Comparison of ENCODE assay signal across 17 mouse cellular contexts in the genomic region with DNA sequence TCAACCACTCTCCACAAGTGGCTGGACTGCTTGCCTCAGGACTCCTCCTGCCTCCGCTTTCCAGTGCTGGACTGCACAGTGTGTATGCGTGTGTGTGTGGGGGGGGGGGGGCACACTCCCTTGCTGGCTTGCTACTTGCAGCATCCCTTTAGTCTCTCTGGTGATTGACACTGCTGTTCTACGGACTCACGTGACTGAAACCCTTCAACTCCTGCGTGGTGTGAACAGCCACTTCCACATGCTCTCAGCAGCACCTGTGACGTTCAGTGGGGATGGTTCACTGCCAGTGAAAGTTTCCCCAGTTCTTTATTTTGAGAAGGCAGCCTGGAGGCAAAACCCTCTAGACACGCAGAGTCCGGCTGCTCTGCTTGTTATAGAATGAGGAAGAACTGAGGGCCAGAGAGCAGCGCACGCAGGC. TPM values are rescaled to one million over a fixed set of nuclear protein-coding genes. Genes with fewer than 3 reads are reported as not detected.
DNase-seq lines count a peak whose midpoint lies in the region; ATAC-seq and TF ChIP-seq lines count a peak whose summit lies in the region.
"Had no signal": no experiment of that assay in that cellular context is flagged by ENCODE, and none has a peak within 500 bp of the region (broad histone marks: within the 10 kb centered on the region; RNA-seq: fewer than 3 reads in every experiment).

No protein-coding gene starts in this region.

- no peaks in the 10 kb centered on the region for H3K36me3 ChIP-seq in liver, embryonic 11.5 days (ENCODE audit: control insufficient read depth, insufficient read depth, low read length)
- peaks cover 15 to 40% of the 10 kb centered on the region in 2 experiments for H3K36me3 ChIP-seq in CH12.LX (replicated peaks in 1 of 2; ENCODE audit: control insufficient read depth in 1 of 2, insufficient read depth in 1 of 2, low read length in 1 of 2)
- H3K36me3 ChIP-seq: limb, embryonic 15.5 days had no signal

- DNase-seq in frontal cortex, adult 2 months (ENCODE audit: extremely low spot score in 1 of 2, low spot score in 1 of 2) = no peak
- no peak for DNase-seq in liver, embryonic 11.5 days (ENCODE audit: low spot score)
- DNase-seq in liver (no peak), CH12.LX (ENCODE audit: extremely low read depth) (peak; percentile 89)
- no peak for DNase-seq in cerebellum, adult 9-10 months
- no peak for DNase-seq in gastrocnemius, postnatal 10 days
- DNase-seq: adrenal gland, postnatal 14 days; embryo, embryonic 11 days; gastrocnemius, postnatal 14 days; kidney, adult 8-10 months; retina, postnatal 1 day; thymus, postnatal 25 days had no signal

- no peaks in the 10 kb centered on the region for H3K27me3 ChIP-seq in liver, embryonic 11.5 days (replicated peaks; ENCODE audit: control insufficient read depth, insufficient read depth, low read length)
- no peaks in the 10 kb centered on the region for H3K27me3 ChIP-seq in CH12.LX (replicated peaks)
- H3K27me3 ChIP-seq: Patski had no signal

- no peak overlapping the region for H3K27ac ChIP-seq in liver, embryonic 11.5 days (ENCODE audit: low read depth, low read length)
- peak overlapping the region; percentile 82 for H3K27ac ChIP-seq in CH12.LX (ENCODE audit: insufficient read depth, low read depth)
- H3K27ac ChIP-seq: hindbrain, embryonic 14.5 days; limb, embryonic 15.5 days had no signal

- 81% methylated on average over 10 of the region's 10 CpGs for WGBS in liver, embryonic 11.5 days

- H3K79me2 ChIP-seq in CH12.LX (replicated peaks; ENCODE audit: control insufficient read depth, extremely low read depth, insufficient read depth, poor library complexity, severe bottlenecking) = peaks cover 14% of the 10 kb centered on the region

- H3K9ac ChIP-seq in liver, embryonic 11.5 days (ENCODE audit: low read depth, low read length) = no peak overlapping the region
- H3K9ac ChIP-seq in CH12.LX (ENCODE audit: insufficient read depth, low read depth) = peak overlapping the region; percentile 94
- H3K9ac ChIP-seq: hindbrain, embryonic 14.5 days; limb, embryonic 15.5 days had no signal

- TF ChIP-seq EP300 in CH12.LX (IDR thresholded peaks at IDR 0.05; ENCODE audit: low read length) = peak; percentile 64

- H3K4me2 ChIP-seq in liver, embryonic 11.5 days = no peak overlapping the region
- H3K4me2 ChIP-seq in CH12.LX (ENCODE audit: insufficient read depth, low read depth, poor library complexity, severe bottlenecking) = peak overlapping the region; percentile 72
- H3K4me2 ChIP-seq: hindbrain, embryonic 14.5 days; limb, embryonic 15.5 days had no signal

- H3K4me1 ChIP-seq in liver, embryonic 11.5 days (replicated peaks; ENCODE audit: control insufficient read depth, insufficient read depth, low read length) = no peaks in the 10 kb centered on the region
- H3K4me1 ChIP-seq in CH12.LX (ENCODE audit: control insufficient read depth in 1 of 2, insufficient read depth in 2 of 2) = peaks cover 6 to 35% of the 10 kb centered on the region in 2 experiments

- peak; percentile 47; the same call in 1 of the 2 replicates for TF ChIP-seq POLR2A in CH12.LX (IDR thresholded peaks at IDR 0.05; ENCODE audit: low read depth, low read length)

- dilution Hi-C loops in CH12.LX (cut with MboI; ENCODE audit: extremely low pct_ligation_motif_present, extremely low pct_unique_long_range_greater_than_20kb, low sequenced_read_pairs) = no loop called here

- no peak; the same call in 1 of the 2 replicates for TF ChIP-seq RAD21 in CH12.LX (IDR thresholded peaks at IDR 0.05; ENCODE audit: low read depth, low read length)

- no peak for TF ChIP-seq CTCF in CH12.LX (conservative IDR thresholded peaks at IDR 0.05 in 1 of 2, IDR thresholded peaks at IDR 0.05 in 1 of 2; ENCODE audit: low read depth in 2 of 2, low read length in 2 of 2)

- ATAC-seq in frontal cortex, adult (ENCODE audit: low TSS enrichment) = peak; percentile 61
- 0 out of 2 replicates have a peak, but pooled peaks have one; percentile 39 for ATAC-seq in liver, embryonic 11.5 days (replicated peaks; ENCODE audit: low FRiP score)
- peak; percentile 74 for ATAC-seq in megakaryocyte progenitor cell, adult 5-6 weeks (replicated peaks; ENCODE audit: poor library complexity)
- ATAC-seq: Patski had no signal

- H3K4me3 ChIP-seq in liver, embryonic 11.5 days (ENCODE audit: low read depth, low read length) = no peak overlapping the region
- H3K4me3 ChIP-seq in CH12.LX (replicated peaks in 1 of 3; ENCODE audit: low read depth in 2 of 3, low read length in 2 of 3, poor library complexity in 1 of 3) = peak overlapping the region; percentile 56 to 64 (median 58)
- H3K4me3 ChIP-seq: limb, embryonic 15.5 days had no signal

- H3K9me3 ChIP-seq in liver, embryonic 11.5 days (ENCODE audit: control insufficient read depth, low read length) = no peaks in the 10 kb centered on the region
- H3K9me3 ChIP-seq in CH12.LX (replicated peaks; ENCODE audit: low read length) = no peaks in the 10 kb centered on the region
- H3K9me3 ChIP-seq: limb, embryonic 15.5 days had no signal

- in situ Hi-C loops in CH12.LX (cut with MboI; ENCODE audit: low pct_ligation_motif_present, low pct_unique_long_range_greater_than_20kb, low sequenced_read_pairs) = loop anchor here (10.0 kb wide), 2 partner anchors 139 to 219 kb away; partner anchors contain the start of gene Phip

TF ChIP-seq in CH12.LX, 34 proteins besides CTCF, POLR2A, EP300 and RAD21:
- TF ChIP-seq CHD2 (IDR thresholded peaks at IDR 0.05; ENCODE audit: low read length) (no peak; the same call in 1 of the 2 replicates), SIN3A (IDR thresholded peaks at IDR 0.05; ENCODE audit: low read length) (peak; percentile 69), MAFK (IDR thresholded peaks at IDR 0.05; ENCODE audit: insufficient replicate concordance, low read length) (peak; percentile 55; the same call in 1 of the 2 replicates), TCF12 (IDR thresholded peaks at IDR 0.05; ENCODE audit: low read depth, low read length) (peak; percentile 83), NELFE (IDR thresholded peaks at IDR 0.05; ENCODE audit: low read depth, low read length) (no peak), TBP (conservative IDR thresholded peaks at IDR 0.05; ENCODE audit: low read depth, low read length) (peak; percentile 61; the same call in 1 of the 2 replicates), RCOR1 (conservative IDR thresholded peaks at IDR 0.05; ENCODE audit: low read depth, low read length) (peak; percentile 63; the same call in 1 of the 2 replicates), SMC3 (IDR thresholded peaks at IDR 0.05; ENCODE audit: low read depth, low read length) (peak; percentile 1; the same call in 1 of the 2 replicates), ZKSCAN1 (IDR thresholded peaks at IDR 0.05; ENCODE audit: borderline replicate concordance, low read depth, low read length) (no peak), MEF2A (IDR thresholded peaks at IDR 0.05; ENCODE audit: borderline replicate concordance, low read depth, low read length) (peak; percentile 80), JUND (conservative IDR thresholded peaks at IDR 0.05; ENCODE audit: low read depth, low read length) (no peak), CHD1 (IDR thresholded peaks at IDR 0.05; ENCODE audit: low read depth, low read length) (no peak), PAX5 (IDR thresholded peaks at IDR 0.05; ENCODE audit: low read length) (no peak), MXI1 (IDR thresholded peaks at IDR 0.05; ENCODE audit: low read depth, low read length) (peak; percentile 86), BHLHE40 (IDR thresholded peaks at IDR 0.05; ENCODE audit: low read depth, low read length) (peak; percentile 99), ETS1 (conservative IDR thresholded peaks at IDR 0.05; ENCODE audit: low read depth, low read length) (peak; percentile 91), NRF1 (IDR thresholded peaks at IDR 0.05; ENCODE audit: low read depth, low read length) (no peak), KAT2A (IDR thresholded peaks at IDR 0.05; ENCODE audit: insufficient replicate concordance, low read length) (no peak), ELF1 (IDR thresholded peaks at IDR 0.05; ENCODE audit: low read depth, low read length) (no peak), GABPA (IDR thresholded peaks at IDR 0.05; ENCODE audit: insufficient replicate concordance, low read depth, low read length) (no peak), UBTF (IDR thresholded peaks at IDR 0.05; ENCODE audit: low read depth, low read length) (no peak), JUN (IDR thresholded peaks at IDR 0.05; ENCODE audit: insufficient read depth, low read depth, low read length) (no peak), MAZ (IDR thresholded peaks at IDR 0.05; ENCODE audit: low read depth, low read length) (no peak), MAX (IDR thresholded peaks at IDR 0.05; ENCODE audit: low read length) (peak; percentile 95), USF2 (conservative IDR thresholded peaks at IDR 0.05; ENCODE audit: low read depth, low read length) (peak; percentile 71), ZNF384 (IDR thresholded peaks at IDR 0.05; ENCODE audit: low read depth, low read length) (no peak), POLR2AphosphoS2 (IDR thresholded peaks at IDR 0.05; ENCODE audit: low read depth, low read length) (no peak), MYC (IDR thresholded peaks at IDR 0.05; ENCODE audit: low read depth, low read length) (peak; percentile 91), HCFC1 (IDR thresholded peaks at IDR 0.05; ENCODE audit: low read depth, low read length) (peak; percentile 14; the same call in 1 of the 2 replicates), ZC3H11A (IDR thresholded peaks at IDR 0.05; ENCODE audit: low read depth, low read length) (no peak), IRF4 (IDR thresholded peaks at IDR 0.05; ENCODE audit: low read depth, low read length) (peak; percentile 86), ZMIZ1 (IDR thresholded peaks at IDR 0.05; ENCODE audit: low read depth, low read length) (peak; percentile 60; the same call in 1 of the 2 replicates), USF1 (IDR thresholded peaks at IDR 0.05; ENCODE audit: low read depth, low read length) (peak; percentile 79)

RNA-seq across cellular contexts. Expression of gene Hmgn3, which starts 32.7 kb away (rescaled TPM):
- 200 and 214 TPM in 2 replicates for polyA plus RNA-seq in frontal cortex, adult 2 months (2012; rRNA removed)
- polyA plus RNA-seq in liver, embryonic 11.5 days (2014; fragmentation: Nextera tagmentation; extraction: Ambion mirVana) = 16.4 and 18.7 TPM in 2 replicates
- total RNA-seq in CH12.LX (2012; rRNA removed) (50.8 and 63.3 TPM in 2 replicates), CH12.LX (2014; rRNA removed) (167 and 183 TPM in 2 replicates)
- polyA plus RNA-seq in CH12.LX (2012; ENCODE audit: insufficient read length, low read depth) = 98.1 and 121 TPM in 2 replicates
- 16.6 and 19.7 TPM in 2 replicates for total RNA-seq in megakaryocyte progenitor cell, adult 5-6 weeks (2015)
- 18.3 and 18.7 TPM in 2 replicates for total RNA-seq in megakaryocyte progenitor cell, adult 5-6 weeks (2017)
- total RNA-seq in gastrocnemius, postnatal 10 days (2021) = 10 to 100 TPM; 26.8 to 36.6 TPM
